Mouse (Mus musculus) kidney, embryonic 14.5 days (tissue): ENCODE measurements around the gene Npas3. TPM values are rescaled to one million over a fixed set of nuclear protein-coding genes. Genes with fewer than 3 reads are reported as not detected.

Experiments used
- ATAC-seq: fragments of 200-750 bp; cut with Nextera tagmentation; 2 replicates; pipeline ENCODE4 v1.8.0; 2017; ENCODE audit warnings: moderate number of reproducible peaks, mild to moderate bottlenecking, moderate TSS enrichment, moderate library complexity; ENCODE audit not compliant: low FRiP score, low TSS enrichment
- H3K27ac ChIP-seq: fragments of 300-500 bp; sonication (generic); 2 replicates; pipeline ENCODE4 v1.5.1; 2014; ENCODE audit warnings: low read depth, mild to moderate bottlenecking, low read length, moderate library complexity, mixed read lengths
- H3K27me3 ChIP-seq: fragments of 300-500 bp; sonication (generic); 2 replicates; pipeline ENCODE4 v1.6.1; 2014; ENCODE audit warnings: mild to moderate bottlenecking, low read length; ENCODE audit not compliant: control insufficient read depth, insufficient read depth
- H3K36me3 ChIP-seq: fragments of 300-500 bp; sonication (generic); 2 replicates; pipeline ENCODE4 v1.6.1; 2014; ENCODE audit warnings: low read length, mixed read lengths; ENCODE audit not compliant: control insufficient read depth, insufficient read depth
- H3K4me1 ChIP-seq: fragments of 300-500 bp; sonication (generic); 2 replicates; pipeline ENCODE4 v1.6.1; 2014; ENCODE audit warnings: low read length, mixed read lengths; ENCODE audit not compliant: control insufficient read depth, insufficient read depth
- H3K4me2 ChIP-seq: fragments of 300-500 bp; sonication (generic); replicated peaks from 2 replicates; pipeline ENCODE4 v1.6.1; 2014; ENCODE audit warnings: low read depth, mild to moderate bottlenecking, low read length
- H3K4me3 ChIP-seq: fragments of 300-500 bp; sonication (generic); 2 replicates; pipeline ENCODE4 v1.5.1; 2014; ENCODE audit warnings: mild to moderate bottlenecking, low read length
- H3K9ac ChIP-seq: fragments of 300-500 bp; sonication (generic); 2 replicates; pipeline ENCODE4 v1.6.1; 2014; ENCODE audit warnings: low read depth, mild to moderate bottlenecking, low read length, moderate library complexity
- H3K9me3 ChIP-seq: fragments of 300-500 bp; sonication (generic); 2 replicates; pipeline ENCODE4 v1.6.1; 2016; ENCODE audit warnings: low read length; ENCODE audit not compliant: control insufficient read depth
- WGBS: fragments of 180-500 bp; shearing (Covaris S2); extraction: QIAGEN DNeasy Blood & Tissue Kit; methylation state at CpG from one replicate; pipeline ENCODE4 v1.1.7; 2014; 5-methylcytosine and 5-hydroxymethylcytosine counted together
- polyA plus RNA-seq: library from polyadenylated mRNA; unstranded; fragments of >200 nt; fragmentation: Nextera tagmentation; extraction: Ambion mirVana; gene quantifications from 2 replicates; pipeline ENCODE4 v1.2.1, GENCODE M21; 2014

Gene Npas3
- polyA plus RNA-seq, 1 experiment from 2014 or later, result 3.2 TPM

DNA sequence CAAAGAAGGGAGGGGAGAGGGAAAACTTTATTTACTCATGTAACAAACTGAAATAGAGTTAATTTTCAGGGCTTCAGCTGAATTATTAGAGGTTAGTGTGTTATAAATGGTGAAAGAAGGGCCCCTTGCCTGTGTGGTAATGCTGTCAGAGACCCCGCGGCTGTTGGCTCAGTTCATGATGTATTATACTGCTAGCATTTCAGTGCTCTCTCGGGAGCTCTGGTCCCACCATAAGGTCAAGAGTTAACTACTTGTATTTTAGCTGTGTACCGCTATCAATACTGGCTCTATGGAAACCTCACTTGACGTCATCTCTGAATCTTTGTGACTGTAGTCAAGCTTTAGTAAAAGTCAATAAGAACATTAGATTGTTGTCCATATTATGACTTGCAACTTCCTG is 415.6 kb downstream of the Npas3 start:
- Histone ChIP-seq H3K36me3 (no peaks in the 10 kb centered on the region), H3K27ac (no peak overlapping the region), H3K4me3 (no peak overlapping the region), H3K9me3 (no peaks in the 10 kb centered on the region), H3K27me3 (peaks cover 5% of the 10 kb centered on the region; the same call in 1 of the 2 replicates), H3K4me1 (no peaks in the 10 kb centered on the region), H3K4me2 (no peak overlapping the region), H3K9ac (no peak overlapping the region)
- WGBS, result 16% methylated on average over 5 of the region's 5 CpGs
- no peak for ATAC-seq

DNA sequence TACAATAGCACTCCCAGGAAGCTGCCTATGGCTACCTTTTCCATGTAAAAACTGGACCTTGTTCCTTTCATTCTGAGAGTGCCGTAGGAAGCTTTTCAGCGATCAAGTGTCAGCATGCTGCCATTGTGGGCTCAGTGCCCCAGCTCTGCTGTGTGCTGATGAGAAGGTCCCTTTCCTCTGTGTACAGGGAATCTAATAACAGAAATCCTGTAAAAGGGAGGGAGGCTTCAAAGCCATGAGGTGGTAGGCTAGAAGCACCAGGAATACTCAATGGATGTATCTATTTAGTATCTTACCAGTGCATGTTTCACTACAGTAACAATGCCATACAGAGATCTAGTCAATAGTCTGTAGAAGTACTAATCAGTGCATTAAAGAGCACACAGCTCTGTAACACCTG is 423.4 kb downstream of the Npas3 start:
- H3K9me3 ChIP-seq, result no peaks in the 10 kb centered on the region
- H3K4me3 ChIP-seq, result no peak overlapping the region
- 0 out of 2 replicates have a peak, but pooled peaks cover under 1% of the 10 kb centered on the region for H3K27me3 ChIP-seq
- H3K4me2 ChIP-seq, result no peak overlapping the region
- WGBS, result 91% methylated on average over 2 of the region's 2 CpGs
- H3K4me1 ChIP-seq, result no peaks in the 10 kb centered on the region
- no peaks in the 10 kb centered on the region for H3K36me3 ChIP-seq
- no peak for ATAC-seq
- no peak overlapping the region for H3K27ac ChIP-seq
- no peak overlapping the region for H3K9ac ChIP-seq

DNA sequence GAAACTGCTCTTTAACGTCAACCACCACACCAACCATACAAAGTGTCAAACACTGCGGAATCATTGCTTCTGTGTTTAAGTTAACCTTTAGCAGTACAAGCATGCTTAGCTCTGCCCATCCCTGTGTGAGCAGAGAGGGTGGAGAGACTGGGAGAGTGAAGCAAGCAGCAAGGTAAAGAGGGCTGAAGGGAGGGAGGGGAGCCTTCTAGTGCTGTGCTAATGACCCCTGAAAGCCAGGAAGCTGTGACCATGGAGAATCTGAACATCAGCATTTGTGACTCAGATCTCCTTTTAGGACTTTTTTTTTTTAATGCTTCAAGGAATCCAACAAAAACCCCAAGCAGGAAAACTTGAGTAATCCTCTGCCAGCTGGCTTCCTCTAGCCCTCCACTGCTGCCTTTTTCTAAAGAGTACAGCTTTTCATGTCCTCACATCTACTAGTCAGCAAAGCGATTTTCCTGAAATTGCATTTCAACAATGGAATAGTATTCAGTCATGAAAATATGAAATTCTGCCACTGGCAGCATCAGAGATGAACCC is 428.7 kb downstream of the Npas3 start:
- no peaks in the 10 kb centered on the region for H3K4me1 ChIP-seq
- no peaks in the 10 kb centered on the region for H3K36me3 ChIP-seq
- no peak overlapping the region for H3K4me2 ChIP-seq
- H3K9ac ChIP-seq, result no peak overlapping the region
- no peak overlapping the region for H3K27ac ChIP-seq
- H3K4me3 ChIP-seq, result no peak overlapping the region
- ATAC-seq, result no peak
- 71% methylated on average over 3 of the region's 3 CpGs for WGBS
- H3K9me3 ChIP-seq, result no peaks in the 10 kb centered on the region
- H3K27me3 ChIP-seq, result no peaks in the 10 kb centered on the region; the same call in 1 of the 2 replicates

DNA sequence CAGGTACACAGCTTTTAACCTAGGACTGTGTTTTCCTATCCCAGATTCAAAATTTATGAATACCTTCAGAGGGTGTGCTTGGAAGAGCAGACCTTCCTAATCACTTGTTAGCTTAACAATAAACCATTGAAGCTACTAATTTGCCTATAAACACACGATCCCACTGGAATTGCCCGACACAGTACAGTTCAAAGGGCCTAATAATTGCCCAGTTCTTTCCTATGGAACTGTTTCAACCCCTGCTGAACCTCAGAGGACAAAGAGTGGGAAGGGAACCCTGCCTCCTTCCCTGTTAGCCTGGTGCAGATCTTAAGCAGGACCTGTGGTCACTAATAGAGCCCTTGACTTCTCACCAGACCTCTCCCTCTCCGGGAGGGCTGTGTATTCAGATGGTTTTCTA is 429.7 kb downstream of the Npas3 start:
- no peak overlapping the region for H3K4me3 ChIP-seq
- ATAC-seq, result no peak

DNA sequence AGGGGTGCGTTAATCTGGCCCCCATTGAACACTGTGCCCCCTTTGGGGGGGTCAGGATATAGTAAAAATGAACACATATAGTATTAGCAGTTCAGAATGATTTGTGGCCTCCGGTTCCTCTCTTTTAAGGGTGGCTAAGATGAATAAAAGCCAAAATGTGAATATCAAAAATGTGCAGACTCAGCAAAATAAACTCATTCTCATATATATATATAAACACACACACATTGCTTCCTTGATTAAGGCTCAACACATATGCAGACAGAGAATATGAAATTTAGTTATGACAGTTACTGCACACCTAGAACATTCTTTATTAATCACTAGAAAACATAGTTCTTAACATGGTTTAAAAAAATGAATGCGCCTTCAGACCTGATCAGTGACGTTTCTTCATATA is 430.7 kb downstream of the Npas3 start:
- ATAC-seq, result no peak
- no peak overlapping the region for H3K27ac ChIP-seq
- no peak overlapping the region for H3K4me2 ChIP-seq
- no peaks in the 10 kb centered on the region for H3K36me3 ChIP-seq
- WGBS, result 91% methylated on average over 4 of the region's 4 CpGs
- no peaks in the 10 kb centered on the region for H3K4me1 ChIP-seq
- H3K27me3 ChIP-seq, result no peaks in the 10 kb centered on the region; the same call in 1 of the 2 replicates
- H3K9ac ChIP-seq, result no peak overlapping the region
- H3K9me3 ChIP-seq, result no peaks in the 10 kb centered on the region
- H3K4me3 ChIP-seq, result no peak overlapping the region

More for the DNA sequence above, 429.7 kb downstream of the Npas3 start:
- H3K4me1 ChIP-seq, result no peaks in the 10 kb centered on the region
- H3K36me3 ChIP-seq, result no peaks in the 10 kb centered on the region
- no peak overlapping the region for H3K9ac ChIP-seq
- H3K27me3 ChIP-seq, result no peaks in the 10 kb centered on the region; the same call in 1 of the 2 replicates
- H3K9me3 ChIP-seq, result no peaks in the 10 kb centered on the region
- H3K27ac ChIP-seq, result no peak overlapping the region
- H3K4me2 ChIP-seq, result no peak overlapping the region
- 27% methylated on average over 3 of the region's 3 CpGs for WGBS

DNA sequence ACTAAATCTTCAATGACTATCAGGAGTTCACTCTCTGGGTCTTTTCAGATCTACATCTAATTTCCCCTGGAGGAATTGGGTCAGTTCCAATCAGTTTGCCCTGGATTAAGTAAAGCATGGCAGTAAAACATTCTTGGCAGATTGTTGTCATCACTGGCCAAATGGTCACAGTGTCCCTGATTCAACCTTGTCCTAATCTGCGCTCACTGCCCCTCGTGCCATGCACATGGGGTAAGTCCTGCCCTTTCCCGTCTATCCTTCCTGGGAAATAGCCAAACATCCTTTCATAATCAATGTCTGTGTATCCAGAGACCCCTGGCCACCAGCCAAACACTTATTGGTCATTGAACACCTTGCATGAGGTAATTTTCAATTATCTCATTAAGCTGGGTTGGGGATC is 432.0 kb downstream of the Npas3 start:
- H3K27me3 ChIP-seq, result no peaks in the 10 kb centered on the region; the same call in 1 of the 2 replicates
- H3K4me2 ChIP-seq, result no peak overlapping the region
- no peak overlapping the region for H3K4me3 ChIP-seq
- no peaks in the 10 kb centered on the region for H3K36me3 ChIP-seq
- no peak overlapping the region for H3K27ac ChIP-seq
- 74% methylated on average over 3 of the region's 3 CpGs for WGBS
- H3K4me1 ChIP-seq, result no peaks in the 10 kb centered on the region
- no peak overlapping the region for H3K9ac ChIP-seq
- H3K9me3 ChIP-seq, result no peaks in the 10 kb centered on the region
- ATAC-seq, result no peak

DNA sequence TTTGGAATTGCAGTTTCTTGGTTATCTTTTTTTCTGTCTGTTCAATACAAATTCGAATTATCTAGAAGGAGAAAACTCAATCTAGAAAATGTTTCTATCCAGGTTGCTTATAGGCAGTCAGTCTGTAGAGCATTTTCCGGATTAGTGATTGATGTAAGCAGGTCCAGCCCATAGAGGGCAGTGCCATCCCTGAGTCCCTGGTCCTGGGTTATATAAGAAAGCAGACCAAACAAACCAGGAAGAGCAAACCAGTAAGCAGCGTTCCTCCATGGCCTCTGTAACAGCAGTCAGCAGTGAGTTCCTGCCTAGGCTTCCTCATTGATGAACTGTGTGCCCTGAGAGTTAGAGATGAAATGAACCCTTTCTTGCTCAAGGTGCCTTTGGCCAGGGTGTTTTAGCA is 433.6 kb downstream of the Npas3 start:
- Histone ChIP-seq H3K4me1 (no peaks in the 10 kb centered on the region), H3K36me3 (no peaks in the 10 kb centered on the region), H3K4me2 (no peak overlapping the region), H3K27ac (no peak overlapping the region), H3K4me3 (no peak overlapping the region), H3K27me3 (no peaks in the 10 kb centered on the region; the same call in 1 of the 2 replicates), H3K9ac (no peak overlapping the region), H3K9me3 (no peaks in the 10 kb centered on the region)
- WGBS, result 60% methylated on average over 3 of the region's 3 CpGs
- ATAC-seq, result no peak

DNA sequence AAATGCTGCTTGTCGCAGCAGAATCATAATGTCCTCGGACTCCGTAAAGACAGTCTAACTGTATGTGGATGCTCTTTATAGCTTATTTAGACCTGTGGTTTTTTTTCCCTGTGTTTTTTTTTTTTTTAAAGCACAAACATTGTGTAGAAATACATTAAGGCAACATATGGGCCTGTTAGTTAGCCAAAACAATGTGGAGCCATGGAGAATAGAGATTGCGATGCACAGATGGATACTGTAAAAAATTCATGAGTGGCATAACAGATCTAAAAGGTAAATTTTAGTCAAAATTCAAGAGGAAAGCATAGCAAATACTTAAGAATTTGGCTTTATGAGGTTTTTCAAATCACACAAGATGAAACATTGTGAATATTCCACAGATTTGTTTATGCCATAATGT is 444.0 kb downstream of the Npas3 start:
- H3K4me3 ChIP-seq, result no peak overlapping the region
- ATAC-seq, result no peak
- no peaks in the 10 kb centered on the region for H3K36me3 ChIP-seq
- 95% methylated on average over 4 of the region's 4 CpGs for WGBS
- no peak overlapping the region for H3K27ac ChIP-seq
- no peak overlapping the region for H3K4me2 ChIP-seq
- H3K9ac ChIP-seq, result no peak overlapping the region
- no peaks in the 10 kb centered on the region for H3K9me3 ChIP-seq
- no peaks in the 10 kb centered on the region for H3K4me1 ChIP-seq
- H3K27me3 ChIP-seq, result no peaks in the 10 kb centered on the region

DNA sequence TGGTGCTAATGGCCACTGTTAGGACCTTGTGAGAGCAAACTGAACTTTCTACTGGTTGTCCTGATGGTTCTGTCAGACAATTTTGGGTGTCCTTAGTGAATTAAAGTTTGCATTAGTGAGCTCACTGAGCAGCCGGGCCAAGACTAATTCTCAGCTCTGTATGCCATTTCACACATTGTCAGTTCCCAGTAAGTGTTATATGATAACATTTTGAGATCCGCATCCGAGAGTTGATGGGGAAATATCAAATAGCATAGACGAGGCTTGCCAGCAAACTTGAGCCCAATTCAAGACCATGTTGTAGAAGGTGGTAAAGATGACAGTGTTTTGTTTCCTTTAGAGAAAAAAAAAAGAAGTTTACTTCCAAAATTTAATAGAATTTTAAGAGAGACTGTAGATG is 445.9 kb downstream of the Npas3 start:
- Histone ChIP-seq H3K4me2 (no peak overlapping the region), H3K27ac (no peak overlapping the region), H3K4me3 (no peak overlapping the region), H3K27me3 (no peaks in the 10 kb centered on the region), H3K4me1 (no peaks in the 10 kb centered on the region), H3K36me3 (no peaks in the 10 kb centered on the region), H3K9me3 (no peaks in the 10 kb centered on the region), H3K9ac (no peak overlapping the region)
- no peak for ATAC-seq
- WGBS, result 89% methylated on average over 4 of the region's 4 CpGs
